Mouse (Mus musculus): ENCODE measurements at regions not wholly inside any gene's neighbourhood (a gene's known extent, or its start where the extent isn't known, plus 50 kb on each side); places are given as distances from the start of the nearest gene placed in this dataset.

DNA sequence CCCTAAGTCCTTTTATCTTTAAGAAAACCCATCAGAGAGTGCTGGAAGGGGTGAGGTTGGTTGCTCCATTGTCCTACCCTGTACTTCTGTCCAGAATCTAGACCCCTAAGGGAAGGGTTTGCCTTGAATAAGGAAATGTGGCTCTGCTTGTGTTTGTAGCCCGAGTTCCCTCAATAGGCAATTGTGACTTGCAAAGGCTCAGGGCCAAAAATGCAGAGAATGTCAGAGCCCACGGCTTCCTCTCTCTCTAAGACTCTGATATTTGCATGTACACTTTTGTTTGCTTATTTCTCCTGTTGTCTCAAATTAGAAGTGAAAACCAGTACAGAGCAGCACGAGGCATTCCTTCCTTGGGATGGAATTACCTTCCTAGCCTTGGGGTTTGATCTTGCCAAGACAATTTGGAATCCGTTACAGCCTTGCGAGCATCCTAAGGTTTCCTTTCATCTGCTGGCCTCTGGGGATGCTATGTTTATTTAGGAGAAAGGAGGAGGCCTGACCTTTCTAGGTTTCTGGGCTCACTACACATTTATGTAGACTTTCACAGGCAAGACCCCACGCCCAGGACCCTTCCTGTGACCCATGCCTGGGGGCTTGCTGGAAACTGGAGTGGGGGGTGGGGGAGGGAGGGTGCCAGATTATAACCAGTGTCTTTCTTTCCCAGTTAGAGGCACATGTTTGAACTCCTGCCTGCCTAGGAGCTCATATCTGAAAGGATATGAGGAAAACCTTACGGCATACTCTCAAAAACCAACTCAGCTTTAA is 181.8 kb downstream of the Trim29 start:
- no peak for ATAC-seq (ENCODE audit: insufficient read depth, low FRiP score, low TSS enrichment)
- Histone ChIP-seq H3K27ac (ENCODE audit: low read depth, low read length) (no peak overlapping the region), H3K4me1 (ENCODE audit: control insufficient read depth, insufficient read depth, low read length) (peaks cover 2% of the 10 kb centered on the region; the same call in 1 of the 2 replicates), H3K36me3 (ENCODE audit: control insufficient read depth, insufficient read depth, low read length) (no peaks in the 10 kb centered on the region), H3K4me3 (ENCODE audit: low read depth, low read length) (no peak overlapping the region), H3K27me3 (ENCODE audit: control insufficient read depth, insufficient read depth, low read length) (no peaks in the 10 kb centered on the region), H3K9ac (ENCODE audit: low read length) (no peak overlapping the region), H3K9me3 (ENCODE audit: control insufficient read depth, low read length) (no peaks in the 10 kb centered on the region), H3K4me2 (ENCODE audit: low read depth) (no peak overlapping the region)
- 45% methylated on average over 7 of the region's 7 CpGs for WGBS
- DNase-seq (ENCODE audit: low spot score) = no peak

DNA sequence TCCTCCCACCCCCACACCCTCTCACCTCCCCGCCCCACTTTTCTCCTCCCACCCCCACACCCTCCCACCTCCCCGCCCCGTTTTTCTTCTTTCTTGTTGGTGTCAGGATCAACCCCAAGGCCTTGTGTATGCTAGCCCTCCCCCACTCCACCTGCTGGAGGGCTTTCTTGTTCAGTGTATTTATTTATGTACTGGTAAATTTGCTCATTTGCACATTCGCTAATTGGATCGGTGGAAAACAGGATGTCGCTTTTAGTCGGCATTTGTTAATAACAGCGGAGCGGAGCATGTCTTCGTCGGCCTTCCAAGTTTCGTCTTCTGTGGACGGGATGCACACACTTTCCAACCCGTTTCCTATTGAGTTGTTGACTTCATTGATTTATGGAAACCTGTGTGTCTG is 187.9 kb downstream of the Trim29 start:
- no peaks in the 10 kb centered on the region for H3K9me3 ChIP-seq (ENCODE audit: control insufficient read depth, low read length)
- no peak overlapping the region for H3K9ac ChIP-seq (ENCODE audit: low read length)
- ATAC-seq (ENCODE audit: insufficient read depth, low FRiP score, low TSS enrichment) (no peak), DNase-seq (ENCODE audit: low spot score) (no peak)
- no peaks in the 10 kb centered on the region for H3K27me3 ChIP-seq (ENCODE audit: control insufficient read depth, insufficient read depth, low read length)
- 82% methylated on average over 13 of the region's 14 CpGs for WGBS
- H3K36me3 ChIP-seq (ENCODE audit: control insufficient read depth, insufficient read depth, low read length) = no peaks in the 10 kb centered on the region
- no peaks in the 10 kb centered on the region for H3K4me1 ChIP-seq (ENCODE audit: control insufficient read depth, insufficient read depth, low read length)
- H3K27ac ChIP-seq (ENCODE audit: low read depth, low read length) = no peak overlapping the region
- H3K4me3 ChIP-seq (ENCODE audit: low read depth, low read length) = no peak overlapping the region
- no peak overlapping the region for H3K4me2 ChIP-seq (ENCODE audit: low read depth)

DNA sequence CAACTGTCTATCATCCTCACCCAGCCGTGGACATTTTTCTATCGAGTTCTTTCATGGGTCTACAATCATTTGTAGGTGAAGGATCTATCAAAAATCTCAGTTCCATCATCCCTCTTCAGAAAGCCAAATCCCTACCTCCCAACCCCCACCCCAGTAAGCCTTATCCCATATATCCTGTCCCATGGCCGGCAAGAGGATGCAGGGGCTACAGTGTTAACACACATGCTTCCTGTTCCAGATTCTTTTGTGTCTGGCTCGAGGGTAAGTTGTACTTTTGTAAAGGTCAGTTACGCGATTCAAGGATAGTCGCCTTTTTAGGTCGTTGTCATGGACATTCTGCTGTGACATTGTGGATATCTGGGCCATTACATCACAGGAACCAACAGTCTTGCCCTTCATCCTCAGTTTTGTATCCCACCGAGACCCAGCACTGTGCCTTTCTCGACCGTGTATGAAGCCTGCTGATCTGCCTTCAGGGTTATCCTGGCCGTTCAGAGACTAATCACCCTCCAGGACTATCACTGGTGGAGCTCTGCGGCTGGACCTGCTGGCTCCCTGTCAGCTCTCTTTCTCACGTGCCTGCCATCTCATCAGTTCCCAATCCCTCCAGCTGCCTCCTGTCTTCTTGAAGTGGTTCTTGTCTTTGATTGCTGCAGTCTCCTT is 193.8 kb downstream of the Trim29 start:
- 58% methylated on average over 14 of the region's 14 CpGs for WGBS
- no peak for ATAC-seq (ENCODE audit: insufficient read depth, low FRiP score, low TSS enrichment)
- Histone ChIP-seq H3K4me2 (ENCODE audit: low read depth) (no peak overlapping the region), H3K9me3 (ENCODE audit: control insufficient read depth, low read length) (no peaks in the 10 kb centered on the region), H3K4me1 (ENCODE audit: control insufficient read depth, insufficient read depth, low read length) (no peaks in the 10 kb centered on the region), H3K4me3 (ENCODE audit: low read depth, low read length) (no peak overlapping the region), H3K27me3 (ENCODE audit: control insufficient read depth, insufficient read depth, low read length) (no peaks in the 10 kb centered on the region), H3K9ac (ENCODE audit: low read length) (no peak overlapping the region), H3K36me3 (ENCODE audit: control insufficient read depth, insufficient read depth, low read length) (no peaks in the 10 kb centered on the region), H3K27ac (ENCODE audit: low read depth, low read length) (no peak overlapping the region)
- no peak for DNase-seq (ENCODE audit: low spot score)

DNA sequence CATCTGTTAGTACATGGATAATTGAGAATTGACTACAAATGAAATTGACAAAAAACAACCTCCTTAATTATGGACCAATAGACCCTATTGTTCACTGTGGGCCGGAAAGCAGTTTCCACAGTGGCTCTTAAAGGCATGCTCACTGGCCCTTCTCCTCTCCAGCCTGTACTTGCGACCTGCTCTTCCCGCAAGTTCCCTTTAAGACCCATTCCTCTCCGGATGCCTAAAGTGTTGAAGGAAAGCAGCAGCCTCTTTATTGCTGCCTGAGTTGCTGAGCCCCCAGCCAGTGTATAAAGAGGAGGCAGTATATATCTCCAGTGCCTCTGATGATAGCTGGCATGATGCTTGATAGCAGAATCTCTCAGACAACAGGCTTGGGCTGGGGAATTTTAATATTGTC is 195.2 kb downstream of the Trim29 start:
- WGBS = 17% methylated on average over 4 of the region's 4 CpGs
- H3K4me1 ChIP-seq (ENCODE audit: control insufficient read depth, insufficient read depth, low read length) = no peaks in the 10 kb centered on the region
- no peak overlapping the region for H3K4me2 ChIP-seq (ENCODE audit: low read depth)
- H3K4me3 ChIP-seq (ENCODE audit: low read depth, low read length) = no peak overlapping the region
- H3K9ac ChIP-seq (ENCODE audit: low read length) = no peak overlapping the region
- H3K27me3 ChIP-seq (ENCODE audit: control insufficient read depth, insufficient read depth, low read length) = no peaks in the 10 kb centered on the region
- no peak for DNase-seq (ENCODE audit: low spot score)
- no peaks in the 10 kb centered on the region for H3K9me3 ChIP-seq (ENCODE audit: control insufficient read depth, low read length)
- H3K36me3 ChIP-seq (ENCODE audit: control insufficient read depth, insufficient read depth, low read length) = no peaks in the 10 kb centered on the region
- H3K27ac ChIP-seq (ENCODE audit: low read depth, low read length) = no peak overlapping the region
- no peak for ATAC-seq (ENCODE audit: insufficient read depth, low FRiP score, low TSS enrichment)

DNA sequence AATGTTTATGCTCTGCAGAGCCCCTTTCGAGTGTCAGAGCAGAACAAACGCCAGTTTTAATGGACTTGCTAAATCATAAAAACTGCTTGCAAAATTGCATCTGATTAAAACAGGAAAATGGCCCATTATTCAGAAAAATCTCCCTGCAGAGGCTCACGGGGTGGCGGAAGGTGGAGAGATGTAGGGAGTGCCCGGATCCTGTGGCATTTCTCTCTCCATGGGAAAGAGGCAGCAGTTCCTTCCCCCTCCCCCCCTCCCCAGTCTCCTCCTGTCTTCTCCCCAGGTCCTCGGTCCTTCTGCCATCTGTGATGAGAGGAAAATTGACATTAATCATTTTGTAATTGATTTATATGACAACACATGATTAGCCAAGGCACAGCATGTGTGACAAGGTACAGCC is 195.6 kb downstream of the Trim29 start:
- H3K27ac ChIP-seq (ENCODE audit: low read depth, low read length) = no peak overlapping the region
- WGBS = 34% methylated on average over 6 of the region's 6 CpGs
- no peak for ATAC-seq (ENCODE audit: insufficient read depth, low FRiP score, low TSS enrichment)

DNA sequence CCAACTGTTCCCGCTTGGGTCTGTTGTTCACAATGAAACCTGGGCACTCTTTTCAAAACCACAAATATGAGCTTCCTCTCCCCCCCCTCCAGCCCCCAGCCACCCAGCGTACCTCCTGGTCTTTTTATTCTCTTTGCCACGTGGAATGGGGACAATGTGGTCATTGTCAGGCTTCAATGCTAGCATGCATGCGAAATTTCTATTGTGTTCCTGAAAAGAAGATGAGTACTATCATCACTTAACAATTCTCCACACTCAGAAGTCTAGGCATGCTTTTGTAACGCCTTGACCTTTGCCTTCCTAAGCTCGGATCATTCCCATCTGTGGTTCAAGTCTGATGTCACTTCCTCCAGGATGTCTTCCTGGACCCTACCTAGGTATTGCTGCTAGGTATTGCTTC is 202.2 kb downstream of the Trim29 start:
- Histone ChIP-seq H3K4me3 (ENCODE audit: low read depth, low read length) (no peak overlapping the region), H3K9ac (ENCODE audit: low read length) (no peak overlapping the region; the same call in 1 of the 2 replicates), H3K9me3 (ENCODE audit: control insufficient read depth, low read length) (no peaks in the 10 kb centered on the region), H3K4me2 (ENCODE audit: low read depth) (no peak overlapping the region), H3K4me1 (ENCODE audit: control insufficient read depth, insufficient read depth, low read length) (no peaks in the 10 kb centered on the region), H3K27ac (ENCODE audit: low read depth, low read length) (no peak overlapping the region), H3K36me3 (ENCODE audit: control insufficient read depth, insufficient read depth, low read length) (no peaks in the 10 kb centered on the region), H3K27me3 (ENCODE audit: control insufficient read depth, insufficient read depth, low read length) (no peaks in the 10 kb centered on the region)
- DNase-seq (ENCODE audit: low spot score) (no peak), ATAC-seq (ENCODE audit: insufficient read depth, low FRiP score, low TSS enrichment) (no peak)
- 54% methylated on average over 6 of the region's 6 CpGs for WGBS

More for the DNA sequence above, 195.6 kb downstream of the Trim29 start:
- no peaks in the 10 kb centered on the region for H3K9me3 ChIP-seq (ENCODE audit: control insufficient read depth, low read length)
- H3K36me3 ChIP-seq (ENCODE audit: control insufficient read depth, insufficient read depth, low read length) = no peaks in the 10 kb centered on the region
- H3K4me3 ChIP-seq (ENCODE audit: low read depth, low read length) = no peak overlapping the region
- no peak overlapping the region for H3K9ac ChIP-seq (ENCODE audit: low read length)
- H3K4me1 ChIP-seq (ENCODE audit: control insufficient read depth, insufficient read depth, low read length) = no peaks in the 10 kb centered on the region
- no peaks in the 10 kb centered on the region for H3K27me3 ChIP-seq (ENCODE audit: control insufficient read depth, insufficient read depth, low read length)
- DNase-seq (ENCODE audit: low spot score) = no peak
- H3K4me2 ChIP-seq (ENCODE audit: low read depth) = no peak overlapping the region

DNA sequence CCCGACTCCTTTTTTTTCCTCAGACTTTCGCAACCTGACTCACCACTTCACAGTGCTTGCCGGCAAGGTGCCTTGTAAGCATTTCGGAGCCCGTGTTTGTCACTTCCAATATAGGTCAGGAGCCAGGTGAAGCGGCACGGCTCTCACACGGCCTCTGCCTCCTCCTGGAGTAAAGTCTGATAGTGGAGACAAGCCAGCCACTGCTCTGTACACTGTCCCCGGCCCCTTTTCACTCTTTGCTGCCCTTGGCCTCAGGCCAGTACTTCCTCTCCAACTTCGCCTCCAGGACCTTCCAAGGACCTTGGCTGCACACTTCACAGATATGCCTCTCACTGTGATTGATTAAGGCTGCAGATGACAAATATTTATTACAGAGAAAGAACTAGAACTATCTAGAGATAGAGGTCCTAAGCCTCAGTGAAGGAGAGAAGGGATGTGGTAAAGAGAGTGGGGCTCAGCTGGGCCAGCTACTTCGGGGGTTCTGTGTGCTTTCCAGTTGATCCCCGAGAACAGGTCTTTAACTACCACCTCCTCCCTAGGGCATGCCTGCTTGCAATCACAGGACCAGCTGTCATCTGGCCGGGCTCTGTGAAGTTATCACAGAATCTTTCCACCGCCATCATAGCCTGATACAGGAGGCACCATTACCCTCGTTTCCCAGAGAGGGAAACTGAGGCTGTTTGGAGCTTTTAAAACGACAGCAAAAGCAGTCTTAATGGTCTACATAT is 204.2 kb downstream of the Trim29 start:
- ATAC-seq (ENCODE audit: insufficient read depth, low FRiP score, low TSS enrichment) (no peak), DNase-seq (ENCODE audit: low spot score) (no peak)
- Histone ChIP-seq H3K9me3 (ENCODE audit: control insufficient read depth, low read length) (no peaks in the 10 kb centered on the region), H3K27ac (ENCODE audit: low read depth, low read length) (no peak overlapping the region), H3K27me3 (ENCODE audit: control insufficient read depth, insufficient read depth, low read length) (no peaks in the 10 kb centered on the region), H3K4me1 (ENCODE audit: control insufficient read depth, insufficient read depth, low read length) (no peaks in the 10 kb centered on the region), H3K4me2 (ENCODE audit: low read depth) (no peak overlapping the region), H3K4me3 (ENCODE audit: low read depth, low read length) (no peak overlapping the region), H3K9ac (ENCODE audit: low read length) (no peak overlapping the region), H3K36me3 (ENCODE audit: control insufficient read depth, insufficient read depth, low read length) (no peaks in the 10 kb centered on the region)
- 88% methylated on average over 16 of the region's 16 CpGs for WGBS

DNA sequence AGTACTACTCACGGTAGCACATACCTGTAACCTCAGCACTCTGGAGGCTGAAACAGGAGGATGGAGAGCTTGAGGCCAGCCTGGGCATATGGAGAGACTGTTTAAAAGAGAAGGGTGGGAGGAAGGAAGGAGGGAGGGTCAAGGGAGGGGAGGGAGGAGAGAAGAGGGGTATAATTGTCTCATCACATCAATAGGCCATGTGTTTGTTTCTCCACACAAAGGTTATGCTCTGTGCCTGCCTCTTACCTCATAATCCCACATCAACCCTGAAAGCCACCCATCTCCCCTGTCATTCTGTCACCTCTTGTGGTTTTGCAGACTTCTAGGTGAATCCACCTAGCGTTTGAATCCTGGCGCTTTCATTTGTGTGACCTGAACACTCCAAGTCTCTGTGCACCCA is 210.3 kb downstream of the Trim29 start:
- H3K9ac ChIP-seq (ENCODE audit: low read length) = no peak overlapping the region
- WGBS = 87% methylated on average over 3 of the region's 3 CpGs
- no peak overlapping the region for H3K4me2 ChIP-seq (ENCODE audit: low read depth)
- ATAC-seq (ENCODE audit: insufficient read depth, low FRiP score, low TSS enrichment) (no peak), DNase-seq (ENCODE audit: low spot score) (no peak)
- no peaks in the 10 kb centered on the region for H3K9me3 ChIP-seq (ENCODE audit: control insufficient read depth, low read length)
- H3K36me3 ChIP-seq (ENCODE audit: control insufficient read depth, insufficient read depth, low read length) = no peaks in the 10 kb centered on the region
- H3K4me3 ChIP-seq (ENCODE audit: low read depth, low read length) = no peak overlapping the region
- H3K27ac ChIP-seq (ENCODE audit: low read depth, low read length) = no peak overlapping the region
- no peaks in the 10 kb centered on the region for H3K27me3 ChIP-seq (ENCODE audit: control insufficient read depth, insufficient read depth, low read length)
- peaks cover 8% of the 10 kb centered on the region; the same call in 1 of the 2 replicates for H3K4me1 ChIP-seq (ENCODE audit: control insufficient read depth, insufficient read depth, low read length)
